Mouse (Mus musculus) heart, embryonic 15.5 days (tissue): Measurements from ENCODE around the gene Clec4g. TPM values are rescaled to one million over a fixed set of nuclear protein-coding genes. Genes with fewer than 3 reads are reported as not detected.

Source experiments
- ATAC-seq: fragments of 200-750 bp; cut with Nextera tagmentation; replicated peaks from 2 replicates; pipeline ENCODE4 v1.8.0; 2017; ENCODE audit warnings: low read depth, moderate TSS enrichment; ENCODE audit not compliant: insufficient number of reproducible peaks, insufficient read depth, low FRiP score
- H3K27ac ChIP-seq: fragments of 300-500 bp; sonication (generic); 2 replicates; pipeline ENCODE4 v1.5.1; 2015; ENCODE audit warnings: mild to moderate bottlenecking, inconsistent platforms
- H3K27me3 ChIP-seq: fragments of 300-500 bp; sonication (generic); 2 replicates; pipeline ENCODE4 v1.6.1; 2015; ENCODE audit warnings: inconsistent platforms
- H3K36me3 ChIP-seq: fragments of 300-500 bp; sonication (generic); 2 replicates; pipeline ENCODE4 v1.6.1; 2015; ENCODE audit warnings: mild to moderate bottlenecking, inconsistent platforms
- H3K4me1 ChIP-seq: fragments of 300-500 bp; sonication (generic); replicated peaks from 2 replicates; pipeline ENCODE4 v1.6.1; 2015; ENCODE audit warnings: inconsistent platforms
- H3K4me2 ChIP-seq: fragments of 300-500 bp; sonication (generic); 2 replicates; pipeline ENCODE4 v1.6.1; 2015; ENCODE audit warnings: inconsistent platforms, mild to moderate bottlenecking, moderate library complexity
- H3K4me3 ChIP-seq: fragments of 300-500 bp; sonication (generic); 2 replicates; pipeline ENCODE4 v1.5.1; 2015; ENCODE audit warnings: mild to moderate bottlenecking, inconsistent platforms
- H3K9ac ChIP-seq: fragments of 300-500 bp; sonication (generic); 2 replicates; pipeline ENCODE4 v1.6.1; 2015; ENCODE audit warnings: mild to moderate bottlenecking, inconsistent platforms
- H3K9me3 ChIP-seq: fragments of 300-500 bp; sonication (generic); replicated peaks from 2 replicates; pipeline ENCODE4 v1.6.1; 2016; ENCODE audit warnings: inconsistent platforms
- WGBS: fragments of 180-500 bp; shearing (Covaris S2); methylation state at CpG from one replicate; pipeline ENCODE4 v1.1.7; 2015; ENCODE audit warnings: mixed read lengths; 5-methylcytosine and 5-hydroxymethylcytosine counted together
- polyA plus RNA-seq: library from polyadenylated mRNA; unstranded; fragments of >200 nt; fragmentation: Nextera tagmentation; extraction: Ambion mirVana; gene quantifications from 2 replicates; pipeline ENCODE4 v1.2.1, GENCODE M21; 2015

Gene Clec4g
- polyA plus RNA-seq, 1 experiment from 2014 or later: 3.2 TPM

DNA sequence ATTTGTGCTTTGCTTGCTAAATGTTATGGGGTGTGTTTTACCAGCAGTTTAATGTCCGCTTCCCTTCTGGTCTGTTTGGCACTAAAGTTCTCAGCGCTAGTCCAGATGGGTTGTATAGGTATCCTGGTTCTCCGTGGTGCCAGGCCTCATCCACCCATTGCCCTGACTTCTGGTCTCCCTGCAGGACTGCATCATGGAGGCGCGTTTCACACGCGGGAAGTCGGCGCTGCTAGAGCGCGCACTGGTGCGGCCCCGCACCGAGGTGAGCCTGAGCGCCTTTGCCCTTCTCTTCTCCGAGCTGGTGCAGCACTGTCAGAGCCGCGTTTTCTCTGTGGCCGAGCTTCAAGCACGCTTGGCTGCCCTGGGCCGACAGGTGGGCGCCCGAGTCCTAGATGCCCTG, 41.6 kb downstream of the Clec4g start:
- Histone ChIP-seq H3K36me3 (peaks cover 25% of the 10 kb centered on the region), H3K4me2 (no peak overlapping the region), H3K4me3 (no peak overlapping the region), H3K4me1 (peaks cover 17% of the 10 kb centered on the region), H3K9me3 (no peaks in the 10 kb centered on the region), H3K27me3 (no peaks in the 10 kb centered on the region), H3K27ac (no peak overlapping the region), H3K9ac (no peak overlapping the region)
- WGBS: 96% methylated on average over 23 of the region's 23 CpGs
- no peak for ATAC-seq

DNA sequence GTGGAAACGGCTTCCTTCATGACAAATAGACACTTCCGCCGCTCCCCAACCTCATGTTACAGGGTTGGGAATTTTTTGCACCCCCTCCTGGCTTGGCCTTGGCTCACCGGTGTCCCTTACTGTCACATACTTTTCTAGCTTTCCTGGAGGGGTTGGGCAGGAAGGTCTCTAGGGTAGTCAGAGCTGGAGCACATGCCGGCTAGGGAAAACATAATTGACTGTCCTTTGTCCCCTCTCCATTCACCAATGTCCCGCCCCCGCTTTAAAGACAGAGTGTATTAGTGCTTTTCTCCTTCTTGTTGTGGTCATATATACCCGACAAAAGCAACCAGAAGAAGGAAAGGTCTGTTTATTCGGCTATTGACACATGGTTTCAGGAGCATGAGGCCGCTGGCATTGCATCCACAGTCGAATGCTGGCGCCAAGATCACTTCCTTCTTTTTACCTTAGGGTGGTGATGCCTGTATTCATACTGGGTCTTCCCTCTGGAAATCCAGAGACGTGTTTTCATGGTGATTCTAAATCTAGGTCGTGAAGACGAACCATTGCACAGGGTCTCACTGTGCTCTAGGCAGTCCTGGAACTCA, 43.4 kb downstream of the Clec4g start:
- WGBS: 3% methylated on average over 15 of the region's 15 CpGs
- ATAC-seq: 0 out of 2 replicates have a peak, but pooled peaks have one; percentile 0
- Histone ChIP-seq H3K27ac (peak overlapping the region; percentile 95), H3K9ac (peak overlapping the region; percentile 95), H3K9me3 (no peaks in the 10 kb centered on the region), H3K4me1 (peaks cover 21% of the 10 kb centered on the region), H3K27me3 (no peaks in the 10 kb centered on the region), H3K4me3 (peak overlapping the region; percentile 98), H3K36me3 (peaks cover 25% of the 10 kb centered on the region), H3K4me2 (peak overlapping the region; percentile 80)

- ATAC-seq: peak; percentile 85
- peaks cover 25% of the 10 kb centered on the region for H3K36me3 ChIP-seq
- peaks cover 21% of the 10 kb centered on the region for H3K4me1 ChIP-seq
- peak within 1 kb of the TSS; percentile 95 for H3K27ac ChIP-seq
- under 1% methylated on average over 61 of the region's 61 CpGs for WGBS
- H3K27me3 ChIP-seq: no peaks in the 10 kb centered on the region
- H3K4me3 ChIP-seq: peak within 1 kb of the TSS; percentile 98
- H3K9ac ChIP-seq: peak within 1 kb of the TSS; percentile 95
- H3K9me3 ChIP-seq: no peaks in the 10 kb centered on the region
- peak within 1 kb of the TSS; percentile 80 for H3K4me2 ChIP-seq
These were observed 44.1 kb downstream of the Clec4g start, which contains the start of gene Trappc5 for GRCm38 (mm10) chr8:3676131-3676992. Gene Trappc5, plus strand, starts transcription at chr8:3676299.

GRCm38 (mm10) chr8:3674671-3675070, 45.8 kb downstream of the Clec4g start:
- Histone ChIP-seq H3K27me3 (no peaks in the 10 kb centered on the region), H3K4me2 (no peak overlapping the region), H3K36me3 (peaks cover 10% of the 10 kb centered on the region), H3K4me1 (peaks cover 21% of the 10 kb centered on the region), H3K9me3 (no peaks in the 10 kb centered on the region), H3K4me3 (no peak overlapping the region), H3K27ac (no peak overlapping the region), H3K9ac (no peak overlapping the region)
- no peak for ATAC-seq
- WGBS: 57% methylated on average over 3 of the region's 3 CpGs

DNA sequence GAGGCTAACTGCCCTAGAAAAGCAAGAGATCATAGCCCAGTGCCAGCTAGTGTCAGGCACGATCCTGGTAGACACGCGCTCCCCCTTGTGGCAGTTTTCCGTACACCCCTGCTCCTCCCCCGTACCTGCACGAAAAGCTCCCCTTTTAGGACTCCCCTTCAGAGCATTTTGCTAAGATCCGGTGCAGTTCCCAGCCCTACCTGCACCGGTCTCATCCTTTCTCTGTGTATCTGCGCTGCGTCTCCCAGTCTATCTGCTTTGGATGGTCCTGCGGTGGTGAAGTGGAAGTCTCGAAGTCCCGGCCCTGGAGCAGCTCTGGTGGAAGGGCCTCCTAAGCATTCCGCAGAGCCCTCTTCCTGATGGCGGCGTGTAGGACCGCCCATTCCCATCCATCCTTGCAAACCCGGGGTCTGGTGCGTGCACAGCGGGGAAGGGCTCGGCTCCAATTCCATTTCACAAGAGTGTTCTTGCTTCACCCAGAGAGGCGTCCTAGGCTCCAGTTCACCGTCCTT, 48.4 kb downstream of the Clec4g start, which contains the start of gene Fcor:
Gene Fcor (minus strand): TSS at position 383 of the 512 bp plus-strand sequence.
- Histone ChIP-seq H3K27me3 (no peaks in the 10 kb centered on the region), H3K4me2 (peak within 1 kb of the TSS; percentile 95), H3K4me3 (peak within 1 kb of the TSS; percentile 73), H3K9ac (peak within 1 kb of the TSS; percentile 65), H3K27ac (peak within 1 kb of the TSS; percentile 54), H3K4me1 (peaks cover 10% of the 10 kb centered on the region), H3K9me3 (no peaks in the 10 kb centered on the region), H3K36me3 (no peaks in the 10 kb centered on the region)
- WGBS: under 1% methylated on average over 23 of the region's 23 CpGs
- ATAC-seq: peak; percentile 73

DNA sequence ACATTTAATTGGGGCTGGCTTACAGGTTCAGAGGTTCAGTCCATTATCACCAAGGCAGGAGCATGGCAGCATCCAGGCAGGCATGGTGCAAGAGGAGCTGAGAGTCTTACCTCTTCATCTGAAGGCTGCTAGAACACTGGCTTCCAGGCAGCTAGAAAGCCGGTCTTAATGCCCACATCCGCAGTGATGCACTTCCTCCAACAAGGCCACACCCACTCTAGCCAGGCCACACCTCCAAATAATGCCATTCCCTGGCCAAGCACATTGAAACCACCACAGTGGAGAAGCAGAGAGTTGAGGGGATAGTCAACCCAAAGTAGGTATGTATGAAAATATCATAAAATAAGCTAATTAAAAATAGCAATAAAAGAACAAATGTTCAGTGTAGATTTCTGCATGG, 50.1 kb downstream of the Clec4g start:
- Histone ChIP-seq H3K9ac (no peak overlapping the region), H3K4me3 (no peak overlapping the region), H3K27me3 (no peaks in the 10 kb centered on the region), H3K27ac (no peak overlapping the region), H3K36me3 (no peaks in the 10 kb centered on the region), H3K4me1 (peaks cover 4% of the 10 kb centered on the region; the same call in 1 of the 2 replicates), H3K9me3 (no peaks in the 10 kb centered on the region), H3K4me2 (no peak overlapping the region)
- WGBS: 72% methylated on average over 2 of the region's 2 CpGs
- no peak for ATAC-seq

DNA sequence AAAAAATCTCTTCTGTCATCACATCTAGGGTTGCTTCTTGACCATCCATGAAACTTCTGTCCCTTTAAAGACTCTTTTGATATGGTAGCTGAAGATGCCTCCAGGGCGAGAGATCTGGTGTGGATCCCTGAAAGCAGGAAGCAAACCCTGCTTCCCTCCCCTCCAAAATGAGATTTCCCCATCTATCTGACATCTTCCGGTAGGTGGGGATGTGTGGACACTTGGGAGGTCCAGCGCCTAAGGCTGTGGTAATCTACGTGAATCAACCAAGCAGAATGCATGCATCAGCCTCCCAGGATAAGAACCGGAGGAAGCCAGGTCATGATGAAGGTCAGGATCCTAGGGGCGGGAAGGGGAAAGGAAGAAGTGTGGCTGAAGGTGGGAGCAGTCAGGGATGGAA, 54.9 kb downstream of the Clec4g start, which contains the start of gene Mcemp1:
Gene Mcemp1 (plus strand): TSS at position 248 of the 400 bp plus-strand sequence.
- no peaks in the 10 kb centered on the region for H3K27me3 ChIP-seq
- ATAC-seq: no peak
- no peak within 1 kb of the TSS for H3K9ac ChIP-seq
- no peaks in the 10 kb centered on the region for H3K9me3 ChIP-seq
- 60% methylated on average over 6 of the region's 6 CpGs for WGBS
- H3K4me1 ChIP-seq: no peaks in the 10 kb centered on the region
- H3K4me2 ChIP-seq: no peak within 1 kb of the TSS
- no peaks in the 10 kb centered on the region for H3K36me3 ChIP-seq
- no peak within 1 kb of the TSS for H3K4me3 ChIP-seq
- no peak within 1 kb of the TSS for H3K27ac ChIP-seq

DNA sequence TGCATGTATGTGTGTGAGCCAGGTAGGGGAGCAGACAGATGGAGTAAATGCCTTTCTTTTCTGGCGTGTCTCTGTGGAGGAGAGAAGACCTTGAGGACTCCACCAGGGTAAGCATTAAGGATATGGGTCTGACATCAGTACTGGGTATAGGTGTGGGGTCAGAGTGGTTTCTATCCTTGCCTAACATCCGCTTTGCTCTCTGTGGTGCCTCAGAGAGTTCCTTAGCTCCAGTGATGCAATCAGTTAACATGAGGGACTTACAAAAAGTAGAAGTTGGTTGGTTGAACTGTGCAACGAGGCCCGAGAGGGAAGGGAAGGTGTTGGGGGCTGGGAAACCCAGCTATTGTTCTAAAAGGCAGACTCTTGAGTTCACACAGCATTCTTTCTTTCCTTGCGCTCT, 56.0 kb downstream of the Clec4g start:
- WGBS: 57% methylated on average over 5 of the region's 5 CpGs
- no peaks in the 10 kb centered on the region for H3K9me3 ChIP-seq
- no peak overlapping the region for H3K4me3 ChIP-seq
- H3K36me3 ChIP-seq: no peaks in the 10 kb centered on the region
- ATAC-seq: no peak
- H3K27ac ChIP-seq: no peak overlapping the region
- H3K4me2 ChIP-seq: no peak overlapping the region
- H3K4me1 ChIP-seq: no peaks in the 10 kb centered on the region
- no peaks in the 10 kb centered on the region for H3K27me3 ChIP-seq
- H3K9ac ChIP-seq: no peak overlapping the region

GRCm38 (mm10) chr8:3660889-3661288, 59.6 kb downstream of the Clec4g start:
- Histone ChIP-seq H3K27ac (no peak overlapping the region), H3K4me2 (no peak overlapping the region), H3K4me3 (no peak overlapping the region), H3K9me3 (no peaks in the 10 kb centered on the region), H3K9ac (no peak overlapping the region), H3K27me3 (0 out of 2 replicates have a peak, but pooled peaks cover 4% of the 10 kb centered on the region), H3K4me1 (no peaks in the 10 kb centered on the region; the same call in 1 of the 2 replicates), H3K36me3 (no peaks in the 10 kb centered on the region)
- ATAC-seq: no peak
- 62% methylated on average over 8 of the region's 8 CpGs for WGBS
